Mouse (Mus musculus) retina, postnatal 7 days (tissue): ENCODE data around the gene Tom1l2.

Source experiments
- DNase-seq: peaks from one replicate; pipeline ENCODE4 v3.0.0-alpha.2; 2012; ENCODE audit warnings: low read depth, low spot score

Tom1l2 gene

DNA sequence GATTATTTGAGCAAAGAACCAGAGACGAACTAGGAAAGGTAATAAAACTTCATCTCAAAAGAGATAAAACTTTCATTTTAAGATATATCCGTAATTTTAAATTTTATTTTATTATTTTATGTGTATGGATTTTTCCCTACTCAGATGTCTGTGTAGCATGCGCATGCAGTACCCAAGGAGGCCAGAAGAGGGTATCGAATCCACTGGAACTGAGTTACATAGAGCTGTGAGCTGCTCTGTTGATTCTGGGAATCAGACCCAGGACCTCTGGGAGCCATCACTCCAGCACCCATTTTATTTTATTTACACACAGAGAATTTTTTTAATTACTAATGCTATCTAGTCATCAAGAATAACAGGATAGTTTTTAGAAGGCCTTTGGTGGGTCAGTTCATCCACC lies 45.9 kb downstream of the Tom1l2 start:
- DNase-seq, result no peak

GRCm38 (mm10) chr11:60305611-60306010 lies 47.1 kb downstream of the Tom1l2 start:
- DNase-seq, result no peak

DNA sequence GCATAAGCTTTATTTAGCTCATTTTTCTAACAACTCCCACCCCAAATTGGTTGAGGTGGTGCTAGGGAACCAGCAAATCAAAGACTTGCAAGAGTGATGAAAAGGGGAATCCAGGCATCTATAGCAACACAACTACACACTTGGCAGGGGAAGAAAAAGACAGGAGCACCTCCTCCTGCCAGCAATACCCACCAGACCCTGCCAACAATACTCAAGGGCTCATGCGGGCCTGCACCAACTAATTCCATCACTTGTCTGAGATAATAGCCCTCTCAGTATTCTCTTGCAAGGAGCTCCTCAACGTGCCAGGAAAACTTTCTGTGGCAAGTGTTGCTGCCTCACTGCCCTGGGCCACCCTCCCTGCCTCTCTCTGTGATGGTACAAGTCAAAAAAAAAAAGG lies 49.2 kb downstream of the Tom1l2 start:
- no peak for DNase-seq

GRCm38 (mm10) chr11:60302354-60303083 lies 50.2 kb downstream of the Tom1l2 start:
- DNase-seq, result no peak

GRCm38 (mm10) chr11:60301588-60302208 lies 51.0 kb downstream of the Tom1l2 start:
- no peak for DNase-seq

DNA sequence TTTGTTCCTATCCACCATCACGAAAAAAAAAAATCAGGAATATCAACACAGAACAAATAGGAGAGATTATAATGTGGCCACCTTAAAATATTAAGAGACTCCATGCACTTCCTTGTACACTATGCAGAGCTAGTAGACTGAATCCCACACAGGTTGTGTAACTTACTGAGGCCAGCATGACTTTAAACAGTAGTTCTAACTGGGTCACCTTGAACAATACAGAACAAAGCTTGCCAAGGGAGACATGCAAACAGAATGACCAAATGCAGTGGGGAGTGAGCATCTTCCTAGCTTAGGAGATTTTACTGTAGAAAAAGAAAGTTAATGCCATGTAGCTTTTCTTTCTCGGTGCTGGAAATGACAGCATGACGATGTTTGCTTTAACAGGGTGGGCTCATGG lies 52.4 kb downstream of the Tom1l2 start:
- no peak for DNase-seq

- DNase-seq, result no peak
These were observed 54.9 kb downstream of the Tom1l2 start for GRCm38 (mm10) chr11:60297772-60298171.

- no peak for DNase-seq
These were observed 57.9 kb downstream of the Tom1l2 start for GRCm38 (mm10) chr11:60294630-60295313.

DNA sequence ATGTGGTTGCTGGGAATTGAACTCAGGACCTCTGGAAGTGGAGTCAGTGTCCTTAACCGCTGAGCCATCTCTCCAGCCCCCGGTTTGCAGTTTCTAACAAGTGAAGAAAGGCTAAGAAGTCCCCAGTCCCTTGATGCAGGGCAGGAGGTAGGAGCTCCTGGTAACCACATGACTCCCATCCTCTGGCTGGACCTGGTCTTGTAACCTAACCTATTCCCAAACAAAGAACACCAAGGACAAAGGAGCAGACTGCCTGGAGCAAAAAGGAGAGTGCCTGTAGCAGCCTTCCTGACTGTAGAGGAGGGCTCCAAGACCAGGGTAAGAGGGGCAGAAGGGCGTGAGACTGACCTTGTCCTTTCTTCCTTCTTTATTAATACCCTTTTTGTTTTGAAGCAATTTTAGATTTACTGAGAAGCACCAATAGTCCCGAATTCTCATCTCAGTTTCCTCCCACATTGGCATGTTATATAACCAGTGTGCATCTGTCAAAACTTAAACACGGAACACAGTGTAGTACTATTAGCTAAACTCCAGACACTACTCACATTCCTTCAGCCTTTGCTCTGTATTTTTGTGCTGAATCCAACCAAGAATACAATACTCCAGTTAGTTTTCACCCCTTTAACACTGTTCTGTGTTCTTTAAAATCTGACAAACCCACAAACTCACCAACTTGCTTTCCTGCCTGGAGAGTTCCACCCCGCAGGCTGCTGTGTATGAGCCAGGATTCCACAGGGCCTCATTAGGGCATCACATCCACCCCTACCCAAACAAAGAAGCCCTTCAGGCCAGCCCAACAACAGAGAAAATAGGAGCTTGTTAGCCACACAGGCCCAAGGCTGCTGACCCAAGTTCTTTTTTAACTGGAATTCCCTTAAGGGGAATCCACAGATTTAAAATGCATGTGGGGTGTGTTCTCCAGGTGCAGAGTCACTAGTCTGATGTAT lies 58.7 kb downstream of the Tom1l2 start:
- DNase-seq, result no peak

GRCm38 (mm10) chr11:60292718-60293117 lies 60.0 kb downstream of the Tom1l2 start:
- peak; percentile 65 for DNase-seq

- DNase-seq, result no peak
These were observed 63.7 kb downstream of the Tom1l2 start for GRCm38 (mm10) chr11:60288980-60289379.

- no peak for DNase-seq
These were observed 66.4 kb downstream of the Tom1l2 start for GRCm38 (mm10) chr11:60286311-60286710.

DNA sequence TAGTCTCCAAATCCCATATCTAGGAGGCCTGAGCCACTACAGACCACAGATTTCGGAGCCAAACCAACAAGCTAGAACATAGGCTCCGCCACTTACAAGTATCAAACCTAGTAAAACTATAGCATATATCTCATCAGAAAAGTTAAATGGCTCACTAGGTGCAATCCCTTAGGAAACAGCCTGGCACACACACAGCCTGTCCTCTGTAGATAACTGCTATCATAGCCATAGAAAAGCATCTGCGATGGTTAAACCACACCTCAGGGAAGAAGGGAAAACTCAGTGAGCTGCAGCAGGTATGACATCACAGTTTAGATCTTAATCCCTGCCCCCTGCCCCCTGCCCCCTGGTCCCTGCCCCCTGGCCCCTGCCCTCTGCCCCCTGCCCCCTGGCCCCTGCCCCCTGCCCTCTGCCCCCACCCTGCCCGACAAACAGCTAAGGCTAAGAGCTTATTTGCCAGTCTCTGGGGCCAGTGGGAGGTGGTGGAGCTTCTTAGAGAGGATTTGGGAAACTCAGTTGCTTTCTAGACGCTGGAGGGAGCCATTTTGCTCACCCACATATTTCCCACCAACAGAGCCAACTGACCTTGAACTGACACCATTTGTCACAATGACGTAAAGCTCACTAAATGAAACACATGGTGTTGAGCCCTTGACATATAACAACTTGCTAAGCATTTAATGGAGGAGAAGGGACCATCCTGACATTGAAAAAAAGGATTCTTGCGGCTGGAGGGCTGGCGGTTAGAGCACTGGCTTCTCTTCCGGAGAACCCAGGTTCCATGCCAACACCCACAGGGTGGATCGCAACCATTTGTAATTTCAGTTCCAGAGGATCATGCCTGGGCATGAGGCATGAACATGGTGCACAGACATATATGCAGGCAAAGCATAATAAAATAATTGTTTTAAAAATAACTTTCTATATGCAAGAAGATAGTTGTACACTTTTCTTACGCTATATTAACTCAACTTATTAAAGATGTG lies 72.0 kb downstream of the Tom1l2 start:
- no peak for DNase-seq

- no peak for DNase-seq
These were observed 73.2 kb downstream of the Tom1l2 start for GRCm38 (mm10) chr11:60279483-60279882.

GRCm38 (mm10) chr11:60277771-60278170 lies 74.9 kb downstream of the Tom1l2 start:
- DNase-seq, result no peak

- DNase-seq, result no peak
These were observed 75.5 kb downstream of the Tom1l2 start for GRCm38 (mm10) chr11:60277164-60277740.

DNA sequence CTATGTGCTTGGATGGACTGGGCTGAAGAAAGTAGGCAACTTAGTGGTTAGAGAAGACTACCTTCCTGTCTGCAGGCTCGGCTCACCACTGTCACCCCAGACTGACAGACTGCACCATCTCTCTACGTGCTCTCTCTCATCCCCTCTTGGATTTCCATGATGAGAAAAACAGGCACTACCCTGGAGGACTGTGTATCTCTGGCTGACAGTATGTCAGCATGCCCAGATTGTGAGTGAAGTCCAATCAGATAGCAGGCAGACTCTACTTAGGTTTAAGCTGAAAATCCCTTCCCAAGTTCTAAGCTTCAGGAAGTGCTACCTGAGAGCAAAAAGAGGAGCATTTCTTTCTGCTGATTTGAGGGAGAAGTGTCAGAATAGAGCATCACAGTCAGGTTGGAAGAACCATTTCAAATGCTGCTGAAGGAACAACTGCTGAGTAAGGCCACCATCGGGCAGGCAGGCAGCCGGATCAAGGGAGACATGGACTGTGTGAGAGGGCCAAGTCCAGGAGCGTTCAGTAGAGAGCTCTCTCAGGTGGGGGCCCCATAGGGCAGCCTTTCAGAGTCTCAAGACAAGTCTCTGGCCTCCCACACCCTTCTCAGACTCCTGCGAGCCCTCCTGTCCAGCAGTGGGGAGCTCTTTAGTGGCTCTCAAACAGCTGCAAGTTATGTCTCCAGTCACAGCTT lies 76.2 kb downstream of the Tom1l2 start:
- no peak for DNase-seq

DNA sequence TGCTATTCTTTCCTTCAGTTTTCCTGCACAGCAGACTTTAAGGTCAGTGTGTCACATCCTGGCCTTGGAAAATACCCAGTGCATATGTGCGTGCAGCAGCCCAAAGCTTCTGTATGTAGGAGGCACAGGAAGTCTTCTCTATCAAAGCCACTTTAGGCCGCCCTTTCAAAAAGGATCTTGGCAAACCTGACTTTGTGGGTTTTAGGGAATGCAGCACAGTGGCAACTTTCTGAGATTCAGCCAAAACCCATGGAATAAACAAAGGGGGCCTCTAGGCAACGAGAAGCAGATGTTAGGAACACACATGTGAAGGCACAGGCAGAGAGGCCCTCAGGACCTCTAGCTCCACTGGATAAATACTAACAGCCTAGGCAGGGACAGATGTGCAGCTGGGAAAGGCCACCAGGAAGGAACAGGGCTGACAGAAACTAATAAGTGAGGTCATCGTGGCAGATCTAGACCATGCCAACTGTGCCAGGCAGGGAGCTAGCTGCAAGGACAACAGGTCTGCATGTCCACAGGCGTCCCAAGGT lies 79.4 kb downstream of the Tom1l2 start:
- DNase-seq, result no peak

GRCm38 (mm10) chr11:60268563-60268962 lies 84.1 kb downstream of the Tom1l2 start:
- no peak for DNase-seq
